ENCODE assay signal across 7 mouse cellular contexts in genomic region chr9:64960117-64960977, GRCm38 (mm10). TPM values are rescaled to one million over a fixed set of nuclear protein-coding genes. Genes with fewer than 3 reads are reported as not detected.
A peak's percentile ranks its signal among the peaks of the same experiment; 100 is the strongest.
DNase-seq lines count a peak whose midpoint lies in the region; ATAC-seq lines count a peak whose summit lies in the region.

TSS of gene Ints14 (plus strand) at chr9:64960905.

- H3K9ac ChIP-seq in embryonic facial prominence, embryonic 12.5 days, result peak within 1 kb of the TSS; percentile 87
- H3K9ac ChIP-seq in limb, embryonic 11.5 days (ENCODE audit: low read length), result peak within 1 kb of the TSS; percentile 94
- H3K9ac ChIP-seq in midbrain, embryonic 14.5 days (replicated peaks; ENCODE audit: low read length), result peak within 1 kb of the TSS; percentile 67

- H3K27me3 ChIP-seq in embryonic facial prominence, embryonic 12.5 days, result no peaks in the 10 kb centered on the region
- no peaks in the 10 kb centered on the region for H3K27me3 ChIP-seq in limb, embryonic 11.5 days (ENCODE audit: control insufficient read depth, insufficient read depth, low read length)
- no peaks in the 10 kb centered on the region for H3K27me3 ChIP-seq in midbrain, embryonic 14.5 days (ENCODE audit: control insufficient read depth, insufficient read depth, low read length)

- peak; percentile 91 for ATAC-seq in embryonic facial prominence, embryonic 12.5 days (ENCODE audit: insufficient number of reproducible peaks, insufficient read depth, low FRiP score, low TSS enrichment)
- peak; percentile 92 for ATAC-seq in limb, embryonic 11.5 days (ENCODE audit: insufficient number of reproducible peaks, low FRiP score, low TSS enrichment, low read depth)
- ATAC-seq in midbrain, embryonic 14.5 days (ENCODE audit: low FRiP score, low TSS enrichment), result peak; percentile 93

- peak within 1 kb of the TSS; percentile 66 for H3K4me2 ChIP-seq in embryonic facial prominence, embryonic 12.5 days (replicated peaks)
- H3K4me2 ChIP-seq in limb, embryonic 11.5 days (ENCODE audit: low read depth, severe bottlenecking), result peak within 1 kb of the TSS; percentile 69
- peak within 1 kb of the TSS; percentile 76 for H3K4me2 ChIP-seq in midbrain, embryonic 14.5 days (ENCODE audit: low read length)

- peaks cover 17% of the 10 kb centered on the region for H3K36me3 ChIP-seq in embryonic facial prominence, embryonic 12.5 days
- H3K36me3 ChIP-seq in limb, embryonic 11.5 days (ENCODE audit: control insufficient read depth, insufficient read depth, low read length), result peaks cover 11% of the 10 kb centered on the region; the same call in 1 of the 2 replicates
- peaks cover 17% of the 10 kb centered on the region for H3K36me3 ChIP-seq in midbrain, embryonic 14.5 days (ENCODE audit: control insufficient read depth, insufficient read depth, low read length)

- WGBS in embryonic facial prominence, embryonic 12.5 days, result 5% methylated on average over 29 of the region's 29 CpGs
- WGBS in limb, embryonic 11.5 days, result 3% methylated on average over 29 of the region's 29 CpGs
- 5% methylated on average over 29 of the region's 29 CpGs for WGBS in midbrain, embryonic 14.5 days

- H3K4me1 ChIP-seq in embryonic facial prominence, embryonic 12.5 days, result peaks cover 19% of the 10 kb centered on the region
- peaks cover 5% of the 10 kb centered on the region; the same call in 1 of the 2 replicates for H3K4me1 ChIP-seq in limb, embryonic 11.5 days (ENCODE audit: control insufficient read depth, insufficient read depth, low read length)
- H3K4me1 ChIP-seq in midbrain, embryonic 14.5 days (ENCODE audit: control insufficient read depth, insufficient read depth, low read length), result peaks cover 7% of the 10 kb centered on the region

- DNase-seq in adrenal gland, postnatal 25 days, result peak; percentile 95
- DNase-seq in heart, adult 11 months, result peak; percentile 100
- peak; percentile 99 for DNase-seq in kidney, adult 18-20 months
- DNase-seq in limb, embryonic 11.5 days (ENCODE audit: low spot score), result peak; percentile 99
- peak; percentile 98 for DNase-seq in midbrain, embryonic 14.5 days
- DNase-seq in spleen, adult 18-20 months, result peak; percentile 88 to 97

- H3K4me3 ChIP-seq in embryonic facial prominence, embryonic 12.5 days, result peak within 1 kb of the TSS; percentile 75
- peak within 1 kb of the TSS; percentile 83 for H3K4me3 ChIP-seq in limb, embryonic 11.5 days (ENCODE audit: low read depth, low read length)
- H3K4me3 ChIP-seq in midbrain, embryonic 14.5 days (replicated peaks; ENCODE audit: low read depth, low read length), result peak within 1 kb of the TSS; percentile 62

- H3K9me3 ChIP-seq in embryonic facial prominence, embryonic 12.5 days, result no peaks in the 10 kb centered on the region
- no peaks in the 10 kb centered on the region for H3K9me3 ChIP-seq in limb, embryonic 11.5 days (ENCODE audit: control insufficient read depth, low read length)
- H3K9me3 ChIP-seq in midbrain, embryonic 14.5 days (ENCODE audit: control insufficient read depth, low read length), result no peaks in the 10 kb centered on the region

- H3K27ac ChIP-seq in embryonic facial prominence, embryonic 12.5 days, result peak within 1 kb of the TSS; percentile 85
- H3K27ac ChIP-seq in limb, embryonic 11.5 days (replicated peaks; ENCODE audit: low read depth, low read length), result peak within 1 kb of the TSS; percentile 76
- H3K27ac ChIP-seq in midbrain, embryonic 14.5 days (replicated peaks; ENCODE audit: low read depth, low read length), result peak within 1 kb of the TSS; percentile 80

RNA-seq across cellular contexts. Expression of gene Ints14, which starts in this region (rescaled TPM):
- 29.8 and 33.7 TPM in 2 replicates for total RNA-seq in adrenal gland, postnatal 25 days (2021)
- polyA plus RNA-seq in embryonic facial prominence, embryonic 12.5 days (2016; fragmentation: Nextera tagmentation; extraction: Ambion mirVana), result 56.4 and 60.6 TPM in 2 replicates
- 77.0 and 80.7 TPM in 2 replicates for polyA plus RNA-seq in limb, embryonic 11.5 days (2014; fragmentation: Nextera tagmentation; extraction: Ambion mirVana)
- polyA plus RNA-seq in midbrain, embryonic 14.5 days (2014; fragmentation: Nextera tagmentation; extraction: Ambion mirVana), result 26.8 and 47.1 TPM in 2 replicates

Comparison
In these comparisons a context has a peak if more than half of its experiments do, and no peak if none do; other contexts are left out.
1. Peak in every context shown above with its lines: DNase-seq, ATAC-seq, H3K4me3 ChIP-seq and H3K27ac ChIP-seq.